Mouse (Mus musculus): ENCODE measurements at regions not wholly inside any gene's neighbourhood (a gene's known extent, or its start where the extent isn't known, plus 50 kb on each side); places are given as distances from the start of the nearest gene placed in this dataset.

DNA sequence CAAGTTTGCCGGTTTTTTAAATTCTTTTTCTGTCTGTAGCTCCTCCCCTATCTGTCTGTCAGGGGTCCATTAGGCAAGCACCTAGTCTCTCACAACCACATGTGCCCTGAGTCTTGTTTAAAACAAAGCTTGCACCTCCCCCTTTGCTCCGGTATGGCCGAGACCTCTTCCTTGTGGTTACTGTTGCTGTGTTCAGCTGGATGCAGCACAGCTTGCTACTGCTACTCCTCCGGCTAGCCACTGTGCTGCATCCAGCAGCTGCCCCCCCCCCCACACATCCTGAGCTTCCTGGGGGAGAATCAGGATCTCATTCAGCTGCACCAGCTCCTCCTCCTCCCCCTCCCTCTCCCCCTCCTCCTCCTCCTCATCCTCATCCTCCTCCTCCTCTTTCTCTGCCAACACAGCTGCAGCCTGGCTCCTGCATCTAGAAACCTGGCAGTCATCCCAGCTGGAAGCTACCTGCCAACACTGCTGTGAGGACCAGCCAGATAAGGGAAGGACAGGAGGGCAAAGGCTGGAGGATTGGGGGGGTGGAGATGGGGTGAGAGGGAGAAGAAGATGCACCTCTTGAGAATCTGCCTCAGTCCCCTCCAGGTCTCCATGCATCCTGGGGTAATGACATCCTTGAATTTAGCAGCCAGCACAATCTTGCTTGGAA, 114.8 kb upstream of the Tmem260 start:
- no peak for ATAC-seq
- Histone ChIP-seq H3K27me3 (replicated peaks; ENCODE audit: control insufficient read depth, insufficient read depth, low read length) (no peaks in the 10 kb centered on the region), H3K4me3 (ENCODE audit: low read depth, low read length) (no peak overlapping the region), H3K4me2 (replicated peaks; ENCODE audit: low read depth) (no peak overlapping the region), H3K27ac (ENCODE audit: low read depth, low read length) (no peak overlapping the region), H3K4me1 (replicated peaks; ENCODE audit: control insufficient read depth, insufficient read depth, low read length) (no peaks in the 10 kb centered on the region), H3K9ac (ENCODE audit: low read depth, low read length) (no peak overlapping the region), H3K36me3 (ENCODE audit: control insufficient read depth, insufficient read depth) (no peaks in the 10 kb centered on the region), H3K9me3 (ENCODE audit: control insufficient read depth) (no peaks in the 10 kb centered on the region)
- TF ChIP-seq CTCF (IDR thresholded peaks at IDR 0.05; ENCODE audit: low read depth): no peak
- WGBS: 8% methylated on average over 4 of the region's 4 CpGs

DNA sequence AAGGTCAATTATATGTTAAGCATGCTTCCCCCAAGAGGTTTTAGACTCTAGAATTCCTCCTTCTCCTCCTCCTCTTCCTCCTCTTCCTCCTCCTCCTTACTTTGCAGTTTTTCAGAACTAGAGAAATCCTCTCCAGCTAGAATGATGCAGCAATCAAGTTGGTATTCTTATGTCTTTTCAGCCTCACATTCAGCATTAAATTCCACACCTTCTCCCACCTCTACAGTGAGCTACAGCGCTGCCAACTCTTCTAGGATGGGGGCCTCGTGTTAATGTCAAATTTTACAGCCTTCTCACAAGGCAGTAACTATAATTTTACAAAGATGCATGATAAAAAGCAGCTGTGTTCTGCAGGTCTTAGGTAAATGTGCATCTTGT, 114.3 kb upstream of the Tmem260 start:
- H3K4me1 ChIP-seq (replicated peaks; ENCODE audit: control insufficient read depth, insufficient read depth, low read length): no peaks in the 10 kb centered on the region
- H3K27me3 ChIP-seq (replicated peaks; ENCODE audit: control insufficient read depth, insufficient read depth, low read length): no peaks in the 10 kb centered on the region
- no peak overlapping the region for H3K27ac ChIP-seq (ENCODE audit: low read depth, low read length)
- WGBS: 60% methylated on average over 2 of the region's 2 CpGs
- no peak for ATAC-seq
- no peaks in the 10 kb centered on the region for H3K9me3 ChIP-seq (ENCODE audit: control insufficient read depth)
- H3K9ac ChIP-seq (ENCODE audit: low read depth, low read length): no peak overlapping the region
- H3K36me3 ChIP-seq (ENCODE audit: control insufficient read depth, insufficient read depth): no peaks in the 10 kb centered on the region
- no peak overlapping the region for H3K4me2 ChIP-seq (replicated peaks; ENCODE audit: low read depth)
- H3K4me3 ChIP-seq (ENCODE audit: low read depth, low read length): no peak overlapping the region
- no peak for TF ChIP-seq CTCF (IDR thresholded peaks at IDR 0.05; ENCODE audit: low read depth)

DNA sequence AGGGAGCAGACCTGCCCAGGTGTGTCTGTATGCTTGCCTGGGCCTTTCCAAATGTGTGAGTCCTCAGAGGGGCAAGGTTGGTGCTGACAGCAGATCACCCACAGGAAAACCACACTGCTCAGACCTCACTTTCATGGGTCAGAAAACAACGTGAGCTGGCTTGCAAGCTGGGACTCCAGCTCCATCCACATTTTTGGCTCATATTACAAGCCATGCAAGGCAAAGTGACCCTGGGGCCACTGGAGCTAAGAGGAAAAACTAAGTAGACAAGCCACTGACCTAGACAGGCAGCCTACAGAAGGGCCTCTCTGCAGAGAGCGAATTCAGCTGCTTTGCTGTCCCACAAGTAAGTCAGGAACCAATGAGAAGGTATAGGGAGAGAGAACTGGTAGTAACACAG, 113.7 kb upstream of the Tmem260 start:
- H3K9me3 ChIP-seq (ENCODE audit: control insufficient read depth): no peaks in the 10 kb centered on the region
- H3K9ac ChIP-seq (ENCODE audit: low read depth, low read length): no peak overlapping the region
- no peak overlapping the region for H3K4me2 ChIP-seq (replicated peaks; ENCODE audit: low read depth)
- H3K27me3 ChIP-seq (replicated peaks; ENCODE audit: control insufficient read depth, insufficient read depth, low read length): no peaks in the 10 kb centered on the region
- no peaks in the 10 kb centered on the region for H3K36me3 ChIP-seq (ENCODE audit: control insufficient read depth, insufficient read depth)
- no peak overlapping the region for H3K27ac ChIP-seq (ENCODE audit: low read depth, low read length)
- no peak for ATAC-seq
- no peaks in the 10 kb centered on the region for H3K4me1 ChIP-seq (replicated peaks; ENCODE audit: control insufficient read depth, insufficient read depth, low read length)
- WGBS: 50% methylated on average over 2 of the region's 2 CpGs
- no peak for TF ChIP-seq CTCF (IDR thresholded peaks at IDR 0.05; ENCODE audit: low read depth)
- no peak overlapping the region for H3K4me3 ChIP-seq (ENCODE audit: low read depth, low read length)

DNA sequence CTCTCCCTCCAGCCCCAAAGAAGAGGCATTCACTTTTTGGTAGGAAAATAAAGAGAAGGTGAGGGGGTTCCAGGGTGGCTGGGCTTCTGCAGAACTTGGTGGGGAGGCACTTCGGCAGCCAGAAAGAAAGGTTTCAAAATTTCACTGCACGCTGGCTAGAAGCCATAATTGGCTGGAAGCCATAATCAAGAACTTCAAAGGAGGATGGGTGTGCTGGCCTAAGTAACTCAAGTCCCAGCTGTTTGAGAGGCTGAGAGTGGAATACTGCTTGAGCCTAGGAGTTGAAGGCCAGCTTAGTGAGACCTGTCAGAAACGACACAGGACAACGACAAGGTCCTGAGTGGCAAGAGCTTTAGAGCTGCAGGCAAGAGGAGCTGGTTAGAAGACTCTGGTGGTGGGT, 113.3 kb upstream of the Tmem260 start:
- Histone ChIP-seq H3K4me3 (ENCODE audit: low read depth, low read length) (no peak overlapping the region), H3K9me3 (ENCODE audit: control insufficient read depth) (no peaks in the 10 kb centered on the region), H3K4me1 (replicated peaks; ENCODE audit: control insufficient read depth, insufficient read depth, low read length) (no peaks in the 10 kb centered on the region), H3K9ac (ENCODE audit: low read depth, low read length) (no peak overlapping the region), H3K27me3 (replicated peaks; ENCODE audit: control insufficient read depth, insufficient read depth, low read length) (no peaks in the 10 kb centered on the region), H3K36me3 (ENCODE audit: control insufficient read depth, insufficient read depth) (no peaks in the 10 kb centered on the region), H3K4me2 (replicated peaks; ENCODE audit: low read depth) (no peak overlapping the region), H3K27ac (ENCODE audit: low read depth, low read length) (no peak overlapping the region)
- no peak for TF ChIP-seq CTCF (IDR thresholded peaks at IDR 0.05; ENCODE audit: low read depth)
- WGBS: 63% methylated on average over 4 of the region's 4 CpGs
- no peak for ATAC-seq

DNA sequence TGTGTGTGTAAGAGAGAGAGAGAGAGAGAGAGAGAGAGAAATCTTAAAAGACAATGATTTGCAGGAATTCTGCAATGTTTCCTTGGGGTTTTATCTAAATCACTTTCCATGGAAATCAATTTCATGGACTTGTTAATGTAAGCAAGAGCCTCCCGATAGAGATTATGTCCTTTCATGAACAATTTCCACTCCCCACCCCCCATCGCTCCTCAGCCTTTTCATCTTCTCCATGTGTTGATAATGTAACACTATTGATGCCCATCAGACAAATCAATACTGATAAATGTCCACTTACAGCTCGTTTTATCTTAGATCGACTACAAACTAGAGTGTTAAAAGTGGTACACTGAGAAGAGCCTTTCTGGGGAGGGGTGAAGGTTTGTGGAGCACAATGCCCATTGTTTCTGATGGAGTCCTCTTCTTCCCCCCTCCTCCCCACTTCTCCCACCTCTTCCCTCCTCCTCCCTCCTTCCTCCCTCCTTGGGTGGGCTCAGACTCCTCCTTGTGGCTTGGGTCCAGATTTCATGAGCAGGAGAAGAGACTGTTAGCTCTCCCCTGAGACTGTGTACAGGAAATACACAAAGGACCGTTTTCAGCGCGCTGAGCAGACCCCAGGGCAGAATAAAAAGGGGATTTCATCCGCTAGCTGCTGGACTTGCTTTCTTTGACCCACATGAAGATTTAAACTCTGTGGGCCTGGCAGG, 111.7 kb upstream of the Tmem260 start:
- no peak overlapping the region for H3K4me3 ChIP-seq (ENCODE audit: low read depth, low read length)

DNA sequence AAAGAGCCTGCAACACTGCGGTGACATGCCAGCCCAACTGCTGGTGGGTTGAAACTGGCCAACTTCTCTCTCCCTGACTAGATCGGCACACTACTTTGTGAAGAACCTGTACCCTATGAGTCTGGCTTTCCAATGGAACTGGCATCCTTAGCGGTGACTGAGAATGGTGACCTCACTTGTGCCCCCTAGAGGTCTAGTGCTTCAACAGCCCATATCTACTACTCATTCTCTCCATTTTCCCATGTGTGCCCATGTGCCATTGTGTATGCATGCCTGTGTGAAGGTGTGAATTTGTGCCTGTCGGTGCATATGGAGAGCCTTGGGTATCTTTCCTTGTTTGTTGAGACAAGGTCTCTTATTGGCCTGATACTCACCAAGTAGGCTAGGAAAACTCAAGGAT, 106.5 kb upstream of the Tmem260 start:
- TF ChIP-seq CTCF (IDR thresholded peaks at IDR 0.05; ENCODE audit: low read depth): peak; percentile 46
- Histone ChIP-seq H3K9ac (ENCODE audit: low read depth, low read length) (no peak overlapping the region), H3K4me3 (ENCODE audit: low read depth, low read length) (no peak overlapping the region), H3K9me3 (ENCODE audit: control insufficient read depth) (no peaks in the 10 kb centered on the region), H3K4me1 (replicated peaks; ENCODE audit: control insufficient read depth, insufficient read depth, low read length) (no peaks in the 10 kb centered on the region), H3K36me3 (ENCODE audit: control insufficient read depth, insufficient read depth) (no peaks in the 10 kb centered on the region), H3K27ac (ENCODE audit: low read depth, low read length) (no peak overlapping the region), H3K4me2 (replicated peaks; ENCODE audit: low read depth) (no peak overlapping the region), H3K27me3 (replicated peaks; ENCODE audit: control insufficient read depth, insufficient read depth, low read length) (no peaks in the 10 kb centered on the region)
- WGBS: 83% methylated on average over 4 of the region's 4 CpGs
- no peak for ATAC-seq

More for the DNA sequence above, 111.7 kb upstream of the Tmem260 start:
- Histone ChIP-seq H3K4me1 (replicated peaks; ENCODE audit: control insufficient read depth, insufficient read depth, low read length) (no peaks in the 10 kb centered on the region), H3K27ac (ENCODE audit: low read depth, low read length) (no peak overlapping the region), H3K27me3 (replicated peaks; ENCODE audit: control insufficient read depth, insufficient read depth, low read length) (no peaks in the 10 kb centered on the region), H3K9ac (ENCODE audit: low read depth, low read length) (no peak overlapping the region), H3K9me3 (ENCODE audit: control insufficient read depth) (no peaks in the 10 kb centered on the region), H3K36me3 (ENCODE audit: control insufficient read depth, insufficient read depth) (no peaks in the 10 kb centered on the region), H3K4me2 (replicated peaks; ENCODE audit: low read depth) (no peak overlapping the region)
- no peak for TF ChIP-seq CTCF (IDR thresholded peaks at IDR 0.05; ENCODE audit: low read depth)
- 38% methylated on average over 8 of the region's 8 CpGs for WGBS
- ATAC-seq: no peak

All from intestine, postnatal 0 days (tissue).